Mouse (Mus musculus) megakaryocyte, embryonic 14.5 days (primary cell): ENCODE measurements around the gene Pdlim3.

ENCODE experiments used
- FLI1 ChIP-seq: IDR thresholded peaks from 2 replicates; pipeline ENCODE4 v1.6.1; 2012; ENCODE audit warnings: low read length, inconsistent platforms, mixed read lengths
- GATA1 ChIP-seq: IDR thresholded peaks from 3 replicates; pipeline ENCODE4 v1.6.1; 2012; ENCODE audit warnings: mixed read lengths, low read length, inconsistent platforms, borderline replicate concordance

- TF ChIP-seq GATA1 (no peak), FLI1 (no peak)
Measured at GRCm38 (mm10) chr8:45844097-45844885, 41.0 kb upstream of the Pdlim3 start.
